Mouse (Mus musculus) layer of hippocampus, adult 9-11 months (tissue): ENCODE results near the gene Jmjd1c.

ENCODE experiments used
- DNase-seq: peaks from one replicate; pipeline ENCODE4 v3.0.0; 2022

The Jmjd1c gene

GRCm38 (mm10) chr10:67253115-67253514 lies 157.2 kb downstream of the Jmjd1c start:
- no peak for DNase-seq

DNA sequence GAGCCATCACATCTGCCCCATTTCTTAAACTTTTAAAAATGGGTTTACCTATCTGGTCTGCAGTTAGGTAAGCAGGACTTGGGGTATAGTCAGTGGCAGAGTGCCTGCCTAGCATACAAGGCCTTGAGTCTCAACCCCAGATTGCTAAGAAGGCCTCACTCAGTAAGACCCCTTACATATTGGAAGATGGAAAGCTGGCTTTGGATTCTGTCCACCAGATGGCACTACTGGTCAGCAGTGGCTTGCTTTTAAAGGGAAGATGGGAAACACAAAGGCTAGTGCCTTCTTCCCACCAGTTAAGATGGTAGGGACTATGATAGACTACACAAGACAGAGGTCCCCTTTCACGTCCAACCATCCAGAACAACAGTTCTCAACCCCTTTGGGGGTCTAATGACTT lies 168.9 kb downstream of the Jmjd1c start:
- no peak for DNase-seq

- DNase-seq = no peak
These were observed 180.0 kb downstream of the Jmjd1c start for GRCm38 (mm10) chr10:67275916-67276315.

DNA sequence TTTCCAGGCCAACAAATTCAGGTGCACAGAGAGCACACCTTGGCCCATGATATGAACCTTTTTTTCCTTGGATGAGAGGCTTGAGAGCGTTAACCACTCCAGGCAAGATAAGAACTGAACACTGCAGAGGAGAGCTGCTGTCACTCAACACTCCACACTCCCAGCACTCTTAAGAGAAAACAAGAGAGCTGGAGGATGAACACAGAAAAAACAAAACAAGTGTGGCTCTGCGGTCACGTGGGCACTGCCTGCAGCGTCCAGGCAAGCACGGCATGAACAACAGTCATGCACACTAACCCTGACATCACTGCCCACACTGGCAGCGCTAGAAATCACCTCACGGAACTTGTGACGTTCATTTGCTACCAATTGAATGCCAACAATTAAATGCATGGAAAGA lies 185.9 kb downstream of the Jmjd1c start:
- no peak for DNase-seq

DNA sequence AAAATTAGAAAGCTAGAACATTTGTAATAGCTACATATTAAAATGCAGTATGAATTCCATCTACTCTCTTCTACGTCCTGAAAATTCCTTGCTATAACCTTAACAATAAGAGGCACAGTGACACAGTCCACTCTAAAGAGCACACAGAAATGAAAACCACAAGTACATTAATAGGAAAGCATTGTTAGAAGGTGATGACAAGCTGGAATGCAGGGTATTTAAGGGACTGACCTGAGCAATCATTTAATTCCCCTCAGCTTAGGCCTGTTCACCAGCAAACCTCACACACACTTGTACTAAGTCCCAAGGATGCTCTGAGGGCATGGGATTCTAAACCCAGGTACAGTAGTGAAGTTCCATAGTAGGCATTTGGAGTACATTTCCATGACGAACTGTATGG lies 186.6 kb downstream of the Jmjd1c start:
- DNase-seq = no peak

GRCm38 (mm10) chr10:67283516-67283915 lies 187.6 kb downstream of the Jmjd1c start:
- no peak for DNase-seq

- no peak for DNase-seq
These were observed 188.4 kb downstream of the Jmjd1c start for GRCm38 (mm10) chr10:67284311-67284710.

GRCm38 (mm10) chr10:67284761-67285175 lies 188.8 kb downstream of the Jmjd1c start:
- DNase-seq = no peak

- peak; percentile 91 for DNase-seq
These were observed 189.4 kb downstream of the Jmjd1c start, which contains the start of gene Nrbf2 for GRCm38 (mm10) chr10:67285176-67285814. Gene Nrbf2 (minus strand): TSS chr10:67285305.

- DNase-seq = peak; percentile 90
These were observed 192.0 kb downstream of the Jmjd1c start for GRCm38 (mm10) chr10:67287877-67288276.

DNA sequence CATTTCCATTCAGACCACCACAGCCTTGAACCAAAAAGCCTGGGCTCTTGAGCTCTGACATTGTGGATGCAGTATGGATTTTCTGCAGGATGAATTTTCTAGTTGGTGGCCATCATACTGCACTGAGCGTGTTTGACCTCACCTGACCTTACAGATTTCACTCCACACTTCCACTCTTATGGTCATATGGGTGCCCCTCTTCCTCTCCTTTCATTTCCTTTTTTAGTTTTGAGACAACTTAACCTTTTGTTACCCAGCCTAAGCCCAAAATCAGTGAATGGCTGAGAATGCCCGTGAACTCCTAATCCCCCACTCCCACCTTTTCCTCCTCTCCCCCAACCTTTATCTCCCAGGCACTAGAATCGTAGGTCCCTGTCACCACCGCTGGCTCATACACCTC lies 194.7 kb downstream of the Jmjd1c start:
- no peak for DNase-seq

- DNase-seq = no peak
These were observed 195.2 kb downstream of the Jmjd1c start for GRCm38 (mm10) chr10:67291087-67291486.

GRCm38 (mm10) chr10:67295331-67295730 lies 199.4 kb downstream of the Jmjd1c start:
- DNase-seq = no peak

- DNase-seq = no peak
These were observed 200.1 kb downstream of the Jmjd1c start for GRCm38 (mm10) chr10:67295938-67296466.

- no peak for DNase-seq
These were observed 200.7 kb downstream of the Jmjd1c start for GRCm38 (mm10) chr10:67296482-67297152.

DNA sequence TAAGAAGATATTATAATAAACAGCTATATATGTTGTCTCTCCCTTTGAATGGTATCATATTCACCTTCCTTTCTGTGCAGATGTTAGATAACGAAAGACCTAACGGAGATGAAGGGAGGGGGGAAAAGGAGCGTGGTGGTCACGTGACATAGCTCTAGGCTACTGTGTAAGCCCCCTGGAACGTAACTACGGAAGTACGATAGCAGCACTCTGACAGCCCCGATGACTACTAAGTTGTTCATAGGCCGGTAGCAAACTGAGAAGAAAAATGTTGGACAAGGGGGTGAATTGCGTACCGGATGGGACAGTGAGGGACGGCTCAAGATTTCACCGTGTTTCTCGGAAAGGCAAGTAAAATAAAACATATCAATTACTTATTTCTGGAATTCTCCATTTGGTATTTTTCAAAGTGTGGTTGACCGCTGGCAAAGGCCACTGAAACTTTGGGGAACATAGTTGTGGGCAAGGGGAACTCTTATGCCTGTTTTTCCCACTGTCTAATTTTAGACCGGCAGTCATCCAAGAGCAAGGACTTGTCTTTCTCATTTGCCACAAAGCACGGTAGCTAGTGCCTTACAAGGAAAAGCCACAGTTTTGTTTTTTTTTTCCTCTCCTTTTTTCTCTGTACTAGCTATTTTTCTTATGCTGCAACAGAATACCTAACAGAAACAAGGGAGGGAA lies 201.4 kb downstream of the Jmjd1c start:
- no peak for DNase-seq

- no peak for DNase-seq
These were observed 202.9 kb downstream of the Jmjd1c start for GRCm38 (mm10) chr10:67298856-67299255.

DNA sequence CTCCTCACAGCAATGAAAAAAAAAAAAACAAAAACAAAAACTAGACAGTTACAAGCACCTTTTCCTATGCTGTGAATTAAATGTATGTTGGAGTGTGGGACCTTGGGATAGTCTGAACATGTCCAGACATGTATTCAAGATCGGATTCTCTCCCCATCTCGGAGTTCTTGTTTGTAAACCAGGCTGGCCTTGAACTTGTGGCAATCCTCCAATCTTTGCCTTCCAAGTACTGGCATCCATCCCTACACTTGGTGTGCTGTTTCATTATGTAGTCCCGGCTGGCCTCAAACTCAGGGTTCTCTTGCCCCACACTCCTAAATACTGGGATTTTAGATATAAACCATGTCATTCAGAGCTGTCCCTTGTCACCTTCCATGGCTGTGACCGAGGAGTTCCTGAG lies 203.4 kb downstream of the Jmjd1c start:
- DNase-seq = no peak

DNA sequence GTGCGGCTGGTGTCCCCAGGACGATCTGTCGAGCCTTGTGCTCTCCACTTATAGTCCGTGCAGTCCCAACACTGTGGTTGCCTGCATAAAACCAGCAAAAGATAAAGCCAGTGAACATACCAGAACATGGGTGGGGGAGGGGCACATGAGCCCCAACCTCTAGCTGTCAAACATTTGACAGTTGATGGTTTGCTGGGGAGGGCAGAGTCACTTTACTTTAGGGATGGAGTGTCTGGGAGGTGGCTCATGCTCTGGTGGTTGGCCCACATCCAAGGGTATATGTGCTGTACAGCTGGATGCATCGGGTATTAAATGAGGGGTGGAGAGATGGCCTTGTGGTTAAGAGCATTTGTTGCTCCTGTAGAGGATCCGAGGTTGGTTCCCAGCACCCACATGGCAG lies 205.1 kb downstream of the Jmjd1c start:
- no peak for DNase-seq

DNA sequence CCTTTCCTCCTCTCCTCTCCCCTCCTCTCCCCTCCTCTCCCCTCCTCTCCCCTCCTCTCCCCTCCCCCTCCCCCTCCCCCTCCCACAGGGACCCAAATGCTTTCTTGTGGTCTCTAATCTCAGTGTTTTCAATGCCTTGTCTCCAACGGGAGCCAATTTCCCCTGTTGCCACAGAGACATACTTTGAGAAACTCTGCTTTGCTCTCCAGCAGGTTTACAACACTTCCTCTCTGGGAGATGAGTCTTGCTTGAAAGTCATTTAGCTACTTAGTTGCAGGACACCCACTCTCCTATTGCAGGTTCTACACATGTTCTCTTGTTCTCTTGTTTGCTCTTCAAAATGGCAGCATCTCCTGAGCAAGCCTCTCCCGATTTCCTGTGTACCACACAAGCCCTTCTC lies 206.4 kb downstream of the Jmjd1c start:
- no peak for DNase-seq
